Mouse (Mus musculus): Measurements from ENCODE around the gene Fabp2.
"Not testable (repeated sequence)": the region's sequence is repeated elsewhere in the genome, so short reads cannot be mapped to it uniquely, and the experiment has no call there.

The Fabp2 gene

GRCm38 (mm10) chr3:122920572-122921435 is 25.9 kb downstream of the Fabp2 start:
- DNase-seq (ENCODE audit: low spot score) = no peak

- DNase-seq (ENCODE audit: low spot score) = no peak
Observed at GRCm38 (mm10) chr3:122921676-122922527, 27.0 kb downstream of the Fabp2 start.

- DNase-seq (ENCODE audit: low spot score) = no peak
Observed at GRCm38 (mm10) chr3:122923147-122923546, 28.3 kb downstream of the Fabp2 start.

GRCm38 (mm10) chr3:122924009-122924914 is 29.4 kb downstream of the Fabp2 start, which contains the start of gene 1810037I17Rik:
Gene 1810037I17Rik, plus strand, starts transcription at chr3:122924203.
- peak; percentile 95 for DNase-seq (ENCODE audit: low spot score)

- DNase-seq (ENCODE audit: low spot score) = no peak
Observed at GRCm38 (mm10) chr3:122929723-122930122, 34.9 kb downstream of the Fabp2 start.

- no peak for DNase-seq (ENCODE audit: low spot score)
Observed at GRCm38 (mm10) chr3:122932466-122932865, 37.6 kb downstream of the Fabp2 start.

- DNase-seq (ENCODE audit: low spot score) = not testable (repeated sequence)
Observed at GRCm38 (mm10) chr3:122937176-122937575, 42.3 kb downstream of the Fabp2 start.

GRCm38 (mm10) chr3:122939215-122939614 is 44.3 kb downstream of the Fabp2 start:
- DNase-seq (ENCODE audit: low spot score) = no peak

- DNase-seq (ENCODE audit: low spot score) = no peak
Observed at GRCm38 (mm10) chr3:122943387-122943890, 48.6 kb downstream of the Fabp2 start.
